Mouse (Mus musculus): ENCODE measurements around the gene Sbp.

DNA sequence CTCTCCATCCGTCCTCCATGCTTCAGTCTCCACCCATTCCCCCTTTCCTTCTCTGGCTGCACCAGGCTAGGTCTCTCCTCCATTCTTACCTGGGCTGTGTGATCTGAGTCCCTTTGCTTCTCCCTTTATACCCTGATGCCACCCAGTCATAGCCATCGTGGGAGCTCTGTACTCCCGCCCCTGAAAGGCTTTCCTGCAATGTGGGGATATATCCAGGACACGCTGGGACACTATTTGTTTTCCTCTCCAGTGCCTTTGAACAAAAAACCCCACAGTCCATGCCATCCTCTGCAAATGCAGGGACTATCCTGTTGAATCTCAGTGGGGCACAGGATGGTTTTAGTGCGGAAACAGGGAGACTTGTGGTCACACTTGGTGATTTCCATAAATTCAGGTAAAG, 13.7 kb downstream of the Sbp start, which contains the start of gene Sbpl:
- no peak for TF ChIP-seq POLR2A (IDR thresholded peaks at IDR 0.05; ENCODE audit: borderline replicate concordance, low read depth, low read length)
- TF ChIP-seq CTCF (IDR thresholded peaks at IDR 0.05; ENCODE audit: low read depth, low read length), result no peak

Measured in bone marrow macrophage, adult 2 months (primary cell).